Mouse (Mus musculus) neural tube, embryonic 10.5 days (tissue): Measurements from ENCODE around the gene Chrna9.
"Not testable (repeated sequence)": the region's sequence is repeated elsewhere in the genome, so short reads cannot be mapped to it uniquely, and the experiment has no call there.

Source experiments
- DNase-seq: peaks from one replicate; pipeline ENCODE4 v3.0.0-alpha.2; 2017; ENCODE audit warnings: low spot score; ENCODE audit errors: extremely low spot score

The Chrna9 gene

DNA sequence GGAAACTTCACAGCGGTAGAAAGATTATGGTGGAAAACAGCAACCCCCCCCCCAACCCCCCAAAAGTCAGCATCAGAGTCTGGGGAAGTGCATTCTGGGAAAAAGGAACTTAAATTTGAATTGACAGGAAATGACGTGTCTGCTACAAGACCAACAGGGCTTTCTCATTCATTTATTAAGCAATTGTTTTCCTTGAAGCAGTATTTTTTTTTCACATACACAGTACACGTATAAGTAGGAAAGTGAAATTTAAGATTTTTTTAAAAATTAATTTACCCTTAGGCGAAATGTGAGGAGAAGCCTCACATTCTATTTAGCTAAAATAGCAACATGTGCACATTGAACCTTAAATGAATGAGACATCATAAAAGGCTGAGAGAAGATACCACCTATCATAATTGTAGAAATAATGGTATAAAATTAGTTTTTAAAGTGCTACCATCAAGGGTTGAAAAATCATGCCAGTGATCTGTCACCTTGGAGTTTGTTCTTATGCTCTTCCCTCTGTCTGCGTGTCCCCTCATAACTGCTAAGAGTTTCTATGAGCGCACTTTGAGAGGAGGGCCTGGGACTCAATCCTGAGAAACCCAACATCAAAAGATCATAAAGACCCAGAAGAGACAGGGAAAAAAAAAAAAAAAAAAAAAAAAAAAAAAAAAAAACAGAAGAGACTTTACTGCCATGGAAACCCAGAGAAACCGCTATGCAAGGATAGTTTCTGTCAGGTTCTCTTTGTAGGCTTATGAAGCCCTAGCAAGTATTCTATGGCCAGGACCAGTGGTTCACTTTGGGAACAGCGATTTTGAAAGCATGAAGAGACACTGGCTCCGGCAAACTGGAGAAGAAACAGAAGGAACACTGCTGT is 21.7 kb downstream of the Chrna9 start:
- no peak for DNase-seq

DNA sequence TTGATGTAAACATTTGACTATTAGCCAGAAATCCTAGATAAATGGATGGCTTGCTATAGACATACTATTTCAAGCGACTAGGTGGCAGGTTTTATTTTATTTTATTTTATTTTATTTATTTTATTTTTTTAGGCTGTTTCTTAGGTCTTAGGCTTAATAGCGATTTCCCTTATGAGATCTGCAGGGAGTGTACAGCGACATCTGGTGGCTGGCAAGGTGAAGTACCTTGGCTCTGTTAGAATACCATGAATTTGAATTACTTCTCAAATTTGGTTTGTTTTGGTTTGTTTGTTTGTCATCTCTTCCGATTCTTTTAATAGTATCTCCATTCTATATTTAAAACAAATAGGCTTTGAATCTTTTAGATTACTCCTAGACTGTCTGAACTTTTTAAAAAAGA is 23.9 kb downstream of the Chrna9 start:
- no peak for DNase-seq

DNA sequence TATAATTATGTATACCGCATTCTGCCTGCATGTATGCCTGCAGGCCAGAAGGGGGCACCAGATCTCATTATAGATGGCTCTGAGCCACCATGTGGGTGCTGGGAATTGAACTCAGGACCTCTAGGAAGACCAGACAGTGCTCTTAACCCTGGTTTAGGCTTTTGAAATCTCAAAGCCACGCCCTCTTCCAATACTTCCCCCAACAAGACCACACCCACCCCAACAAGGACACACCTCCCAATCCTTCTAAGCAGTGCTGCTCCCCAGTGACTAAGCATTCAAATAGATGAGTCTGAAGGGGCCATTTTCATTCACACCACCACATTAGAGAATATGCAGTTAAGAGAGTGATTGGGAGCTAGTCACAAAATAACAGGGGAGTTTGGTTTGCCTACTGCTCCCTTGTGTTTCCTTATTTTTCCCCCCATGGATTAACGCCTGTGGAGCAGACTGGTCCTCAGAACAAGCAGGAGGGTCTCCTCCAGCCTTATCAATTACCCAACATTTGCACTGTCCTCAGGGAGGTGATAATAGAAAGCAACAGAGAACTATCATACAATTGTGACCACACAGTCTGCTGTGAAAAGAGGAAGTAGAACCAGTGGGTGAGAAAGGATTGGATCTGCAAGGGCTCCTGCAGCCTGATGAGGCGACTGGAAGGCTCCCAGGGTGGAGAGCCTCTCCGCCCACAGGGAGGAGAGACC is 25.3 kb downstream of the Chrna9 start:
- DNase-seq = no peak

DNA sequence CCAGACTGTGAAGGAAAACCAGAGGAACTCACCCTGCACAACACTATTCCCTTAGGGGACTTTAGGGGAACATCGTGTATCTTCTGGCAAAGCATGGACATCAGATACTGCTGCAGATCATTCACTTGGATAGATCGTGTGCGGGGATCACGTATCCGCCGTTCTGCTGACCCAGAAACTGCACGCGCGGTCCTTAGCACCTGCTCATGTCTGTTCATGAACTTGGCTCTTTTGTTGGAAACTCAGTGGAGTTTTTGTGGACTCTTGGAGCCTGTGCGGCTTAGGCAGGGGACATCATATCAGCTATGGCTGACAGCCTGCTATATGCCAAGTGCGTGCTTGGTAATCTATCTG is 25.9 kb downstream of the Chrna9 start:
- no peak for DNase-seq

DNA sequence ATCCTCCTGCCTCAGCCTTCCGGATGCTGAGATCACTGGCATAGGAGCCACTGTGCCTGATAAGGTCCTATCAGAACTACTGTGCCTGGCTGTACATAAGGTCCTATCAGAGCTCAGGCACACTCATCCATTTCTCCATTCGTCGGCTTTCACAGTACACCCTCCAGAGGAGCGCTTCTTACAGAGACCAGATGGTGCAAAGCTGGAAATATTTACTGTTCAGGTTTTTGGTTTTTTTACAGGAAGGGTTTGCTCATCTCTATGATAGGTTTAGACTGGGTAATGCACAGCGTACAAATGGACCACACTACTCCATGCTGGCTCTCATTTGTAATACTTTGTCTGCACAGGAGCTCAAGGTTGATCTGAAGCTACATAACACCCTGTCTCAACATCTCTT is 28.6 kb downstream of the Chrna9 start:
- DNase-seq = no peak

DNA sequence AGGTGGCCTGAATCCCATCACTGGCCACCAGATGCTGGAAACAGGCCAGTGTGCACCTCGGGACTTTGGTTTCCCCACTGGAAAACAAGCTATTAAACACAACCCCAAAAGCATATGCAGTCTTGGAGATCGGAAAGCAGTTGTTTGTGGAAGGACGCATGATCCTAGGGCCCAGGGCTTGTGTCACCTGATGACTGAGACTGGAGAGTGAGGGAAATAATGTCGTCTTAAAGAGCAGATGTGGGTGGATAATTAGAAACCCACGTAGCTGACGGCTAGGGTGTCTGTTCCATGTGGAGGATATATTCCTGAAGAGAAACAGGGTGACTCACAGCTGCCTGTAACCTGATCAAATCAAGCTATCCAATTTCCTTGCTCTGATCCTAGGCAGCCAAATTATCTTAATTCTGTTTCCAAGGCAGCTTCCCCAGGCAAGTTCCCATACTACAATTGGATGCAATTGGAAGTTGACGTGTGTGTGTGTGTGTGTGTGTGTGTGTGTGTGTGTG is 31.1 kb downstream of the Chrna9 start:
- no peak for DNase-seq

DNA sequence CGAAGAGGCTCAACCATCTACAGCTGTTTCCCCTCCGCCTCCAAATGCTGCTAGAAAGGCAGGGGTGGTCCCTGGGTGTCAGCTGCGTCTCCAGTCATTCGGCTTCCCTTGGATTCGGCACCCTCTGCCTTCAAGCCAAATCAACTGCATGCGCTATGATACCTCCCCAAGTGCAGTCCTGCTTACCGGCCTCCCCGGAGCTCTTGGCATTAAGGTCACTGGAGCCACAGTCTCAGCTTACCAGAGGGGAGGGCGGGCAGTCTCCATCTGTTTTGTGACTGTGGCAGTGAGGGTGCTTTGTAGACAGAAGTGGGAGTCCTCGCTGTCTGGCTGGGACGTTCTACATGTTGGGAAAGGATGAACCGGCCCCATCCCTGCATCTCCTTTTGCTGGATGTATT is 32.4 kb downstream of the Chrna9 start:
- DNase-seq = no peak

DNA sequence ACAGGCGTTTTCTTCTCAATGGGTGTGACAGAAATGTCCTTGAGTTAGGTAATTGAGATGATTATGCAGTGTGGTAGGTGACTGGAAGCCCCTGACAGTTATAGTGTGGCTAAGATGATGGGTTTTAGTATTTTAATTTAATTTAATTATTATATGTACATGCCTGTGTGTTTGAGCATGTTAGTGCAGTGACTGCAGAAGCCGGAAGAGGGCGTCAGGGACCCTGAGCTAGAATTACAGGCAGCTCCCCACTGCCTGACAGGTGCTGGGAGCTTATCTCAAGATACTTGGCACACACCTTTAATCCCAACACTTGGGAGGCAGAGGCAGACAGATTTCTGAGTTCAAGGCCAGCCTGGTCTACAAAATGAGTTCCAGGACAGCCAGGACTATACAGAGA is 33.3 kb downstream of the Chrna9 start:
- no peak for DNase-seq

DNA sequence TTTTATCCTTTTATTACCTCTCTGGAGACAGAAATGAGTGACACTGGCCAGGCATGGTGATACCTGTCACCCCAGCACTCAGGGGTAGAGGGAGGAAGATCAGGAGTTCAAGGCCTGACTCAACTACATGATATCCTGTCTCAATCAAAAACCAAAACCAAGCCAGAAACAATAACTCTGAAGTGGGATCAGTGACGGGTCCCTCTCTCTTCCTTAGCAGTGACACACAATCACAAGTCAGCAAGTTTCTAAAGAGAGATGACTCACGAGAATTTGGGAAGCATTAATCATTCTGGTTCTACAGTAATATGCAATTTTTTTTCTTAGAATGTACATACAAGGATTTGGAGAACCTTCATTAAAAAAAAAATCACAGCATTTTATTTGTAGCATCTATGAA is 38.5 kb downstream of the Chrna9 start:
- no peak for DNase-seq

DNA sequence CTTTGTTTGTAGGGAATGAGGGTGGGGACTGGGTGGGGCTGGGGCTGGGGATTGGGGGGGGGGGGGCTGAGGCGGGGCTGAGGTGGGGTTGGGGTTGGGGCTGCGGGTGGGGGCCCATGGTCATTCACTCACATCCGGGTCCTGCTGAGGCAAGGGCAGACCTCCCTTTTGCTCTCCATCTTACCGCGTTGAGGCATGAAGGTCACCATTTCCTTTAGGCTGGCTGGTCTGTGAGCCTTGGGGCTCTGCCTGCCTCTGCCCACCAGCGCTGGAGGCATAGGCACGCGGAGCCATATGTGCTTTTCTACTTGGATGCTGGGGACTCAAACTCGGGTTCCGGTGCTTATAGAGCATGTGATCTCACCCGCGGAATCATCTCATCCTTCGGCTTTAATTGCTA is 41.0 kb downstream of the Chrna9 start:
- DNase-seq = no peak

DNA sequence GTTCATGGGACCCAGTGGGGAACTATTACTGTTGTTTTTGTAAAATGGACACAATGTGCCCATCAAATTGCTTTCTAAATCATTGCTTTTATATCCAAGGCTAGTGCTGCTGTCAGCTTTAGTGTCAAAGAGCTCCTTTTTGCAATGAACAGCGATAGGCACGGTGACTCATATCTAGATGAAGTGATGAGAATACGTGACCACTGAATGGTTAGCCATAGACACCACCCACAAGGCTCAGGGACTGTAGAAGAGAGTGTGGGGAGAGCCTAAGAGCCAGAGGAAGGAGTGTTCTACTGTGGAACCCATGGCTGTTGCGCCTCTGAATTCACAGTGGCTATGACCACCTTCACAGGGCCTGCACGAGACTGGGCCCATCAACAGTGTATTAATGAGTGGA is 51.7 kb downstream of the Chrna9 start:
- no peak for DNase-seq

DNA sequence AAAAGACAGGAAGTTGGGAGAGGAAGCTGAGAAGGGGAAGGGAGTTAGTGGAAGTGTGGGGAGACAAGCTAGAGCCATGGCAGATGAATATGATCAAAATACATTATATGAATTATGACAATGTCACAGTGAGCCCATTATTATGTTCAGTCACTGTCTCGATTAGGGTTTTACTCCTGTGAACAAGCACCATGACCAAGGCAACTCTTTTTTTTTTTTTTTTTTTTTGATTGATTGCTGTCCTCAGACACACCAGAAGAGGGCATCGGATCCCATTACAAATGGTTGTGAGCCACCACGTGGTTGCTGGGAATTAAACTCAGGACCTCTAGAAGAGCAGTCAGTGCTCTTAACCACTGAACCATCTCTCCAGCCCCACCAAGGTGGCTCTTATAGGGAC is 52.3 kb downstream of the Chrna9 start:
- not testable (repeated sequence) for DNase-seq

DNA sequence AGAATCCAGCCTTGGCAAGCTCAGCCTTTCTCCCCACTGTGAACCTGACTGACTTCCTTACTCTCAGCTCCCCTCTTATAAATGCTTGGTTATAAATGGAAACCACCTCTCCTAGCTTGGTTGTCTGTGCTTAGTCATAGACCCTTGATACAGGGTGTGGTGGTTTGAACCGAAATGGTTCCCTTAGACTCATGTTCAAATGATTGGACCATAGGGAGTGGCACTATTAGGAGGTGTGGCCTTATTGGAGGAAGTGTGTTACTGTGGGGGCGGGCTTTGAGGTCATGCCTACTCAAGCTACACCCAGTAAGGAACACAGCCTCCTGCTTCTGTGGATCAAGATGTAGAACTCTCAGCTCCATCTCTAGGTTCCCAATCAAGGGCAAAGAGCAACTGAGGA is 56.5 kb downstream of the Chrna9 start:
- no peak for DNase-seq

DNA sequence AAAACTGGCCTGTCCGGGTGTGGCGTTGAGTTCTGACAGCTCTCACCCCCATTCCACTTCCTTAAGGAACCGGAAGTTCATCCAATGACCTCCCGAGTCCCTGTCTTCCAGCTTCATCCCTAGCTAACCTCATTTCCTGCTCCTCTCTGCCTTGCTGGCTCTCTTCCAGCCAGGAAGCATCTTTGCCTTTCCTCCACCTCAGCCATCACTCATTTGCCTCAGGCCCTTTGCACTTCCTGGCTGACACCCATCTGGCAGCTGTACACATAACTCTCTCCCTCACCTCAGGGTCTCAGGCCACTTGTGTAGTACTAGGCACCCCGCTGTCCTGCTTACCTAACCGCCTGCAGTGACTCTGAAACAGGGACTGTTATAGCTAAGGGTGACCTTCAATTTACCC is 59.9 kb downstream of the Chrna9 start:
- no peak for DNase-seq

DNA sequence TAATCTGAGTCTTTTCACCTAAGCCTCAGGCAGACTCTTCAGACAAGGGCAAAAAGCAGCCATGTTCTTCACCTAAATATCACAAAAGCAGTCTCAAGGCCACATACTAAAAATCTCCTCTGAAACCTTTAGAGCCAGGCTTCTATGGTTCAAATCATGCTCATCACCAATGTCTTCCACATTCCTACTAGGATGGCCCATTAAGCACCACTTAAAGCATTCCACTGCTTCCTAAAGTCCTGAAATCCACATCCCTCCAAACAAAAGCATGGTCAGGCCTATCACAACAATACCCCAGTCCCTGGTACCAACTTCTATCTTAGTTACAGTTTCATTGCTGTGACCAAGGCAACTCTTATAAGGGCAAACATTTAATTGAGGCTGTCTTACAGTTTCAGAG is 63.1 kb downstream of the Chrna9 start:
- no peak for DNase-seq

DNA sequence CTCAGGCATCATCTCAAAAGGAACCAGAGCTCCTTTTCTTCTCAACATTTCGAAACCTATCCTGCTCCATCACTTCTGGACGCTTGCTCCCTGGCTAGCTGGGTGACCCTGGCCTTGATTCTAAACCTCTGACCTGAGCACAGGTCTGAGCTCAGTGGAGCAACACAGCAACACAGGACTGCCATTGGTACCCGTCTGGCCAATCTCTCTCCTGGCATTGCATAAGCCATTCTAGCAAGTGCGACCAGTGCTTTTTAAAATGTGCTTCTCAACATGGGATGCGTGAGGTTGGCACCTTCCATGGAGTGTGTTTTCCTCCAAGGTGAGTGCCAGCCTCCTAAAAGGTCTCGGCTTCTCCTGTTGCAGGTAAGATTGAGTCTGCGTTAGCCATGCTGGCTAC is 64.4 kb downstream of the Chrna9 start:
- DNase-seq = no peak

DNA sequence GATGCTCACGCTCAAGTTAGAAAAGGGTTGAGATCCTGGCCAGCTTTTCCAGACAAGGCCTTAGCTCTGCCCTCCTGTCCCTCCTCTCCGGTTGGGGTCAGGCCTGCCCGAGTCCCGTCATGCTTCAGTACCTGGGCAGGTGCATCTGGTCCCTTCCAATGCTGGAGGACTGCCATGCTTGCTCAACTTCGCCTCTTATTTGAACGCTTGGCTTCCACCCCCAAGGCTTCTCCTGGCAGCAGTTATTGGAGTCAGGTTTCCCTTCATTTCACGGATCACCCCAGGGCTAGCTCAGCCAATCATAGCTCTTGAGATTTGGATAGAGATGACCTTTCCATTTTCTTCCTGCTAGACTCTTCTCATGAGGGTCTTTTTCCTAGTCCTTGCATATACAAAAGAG is 65.4 kb downstream of the Chrna9 start:
- no peak for DNase-seq

DNA sequence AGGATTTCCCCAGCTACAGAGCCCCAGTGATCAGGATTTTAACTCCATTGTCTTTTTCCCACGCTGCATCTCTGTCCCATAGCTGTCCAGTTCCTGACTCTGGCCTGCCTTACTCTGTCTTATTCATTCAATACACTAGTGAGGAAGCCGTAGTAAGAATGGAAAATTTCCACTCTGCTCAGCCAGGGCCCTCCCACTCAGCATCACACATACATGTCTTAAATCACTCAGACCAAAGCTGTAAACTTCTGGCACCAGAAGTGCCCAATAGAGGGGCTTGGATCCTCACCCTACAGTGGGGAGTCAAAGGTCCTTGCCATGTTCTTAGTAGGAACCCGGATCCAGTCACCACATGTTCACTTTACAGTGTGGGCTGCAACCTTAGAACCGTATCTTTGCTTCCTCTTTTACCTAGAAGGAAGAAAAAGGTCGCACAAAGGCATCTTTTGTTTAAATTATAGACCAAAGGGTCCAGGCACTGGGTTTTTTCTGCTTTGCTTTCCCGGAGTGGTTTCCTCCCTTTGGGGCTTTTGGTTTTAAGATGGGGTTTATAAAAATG is 65.9 kb downstream of the Chrna9 start:
- no peak for DNase-seq

DNA sequence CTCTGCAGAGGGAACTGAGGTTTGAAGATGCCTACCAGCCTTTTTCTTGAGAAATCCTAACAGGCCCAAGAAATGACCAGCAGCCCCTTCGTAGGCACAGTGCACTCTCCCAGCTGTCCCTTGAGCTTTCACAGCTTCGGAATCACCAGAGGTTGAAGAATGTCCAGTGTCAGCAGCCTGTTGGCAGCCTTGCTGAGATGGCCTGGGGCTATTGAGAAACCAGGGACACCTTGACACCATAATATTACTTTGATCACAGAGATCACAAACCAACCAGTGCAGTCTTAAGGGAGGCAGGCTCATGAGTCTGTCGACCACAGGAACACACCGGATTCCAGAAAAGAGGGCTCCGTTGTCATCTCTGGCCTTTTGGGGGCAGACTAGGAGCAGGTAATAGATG is 66.5 kb downstream of the Chrna9 start:
- DNase-seq = no peak

DNA sequence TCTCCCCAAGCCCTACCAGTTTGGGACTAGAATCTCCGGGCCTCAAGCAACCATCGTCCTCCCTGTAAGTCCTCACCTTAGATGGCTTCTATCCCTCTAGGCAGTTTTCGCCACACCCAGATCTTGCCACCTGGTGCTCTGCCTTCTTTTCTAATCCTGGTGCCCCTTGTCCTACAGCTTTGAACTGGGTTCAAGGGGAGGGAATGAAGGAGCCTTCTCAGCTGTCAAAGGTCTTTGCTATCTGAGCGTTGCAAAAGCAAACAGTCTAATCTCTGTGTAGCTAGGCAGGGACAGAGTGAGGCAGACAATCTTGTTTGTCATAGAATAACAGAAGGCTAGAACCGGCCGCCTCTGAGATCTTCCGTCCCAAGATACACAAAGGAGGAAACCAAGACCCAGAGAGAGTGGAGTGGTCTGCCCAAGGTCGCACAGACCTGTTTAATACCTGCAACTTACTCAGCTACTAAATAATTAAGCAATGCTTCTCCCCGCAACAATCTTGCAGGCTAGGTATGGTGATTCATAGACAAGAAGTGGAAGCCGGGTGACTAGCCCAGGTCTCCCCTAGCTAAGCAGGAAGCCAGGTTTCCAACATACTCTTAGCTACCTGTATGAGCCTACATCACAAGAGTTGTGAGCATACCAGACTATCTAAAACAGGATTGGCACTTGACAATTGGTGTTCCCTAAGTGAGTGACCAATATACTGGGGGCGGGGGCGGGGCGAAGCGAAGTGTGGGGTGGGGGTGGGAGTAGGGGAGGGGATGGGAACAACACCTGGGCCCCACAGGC is 69.6 kb downstream of the Chrna9 start, which contains the start of gene 9130230L23Rik:
TSS of gene 9130230L23Rik (minus strand) at position 152 of the 792 bp plus-strand sequence.
- DNase-seq = no peak

DNA sequence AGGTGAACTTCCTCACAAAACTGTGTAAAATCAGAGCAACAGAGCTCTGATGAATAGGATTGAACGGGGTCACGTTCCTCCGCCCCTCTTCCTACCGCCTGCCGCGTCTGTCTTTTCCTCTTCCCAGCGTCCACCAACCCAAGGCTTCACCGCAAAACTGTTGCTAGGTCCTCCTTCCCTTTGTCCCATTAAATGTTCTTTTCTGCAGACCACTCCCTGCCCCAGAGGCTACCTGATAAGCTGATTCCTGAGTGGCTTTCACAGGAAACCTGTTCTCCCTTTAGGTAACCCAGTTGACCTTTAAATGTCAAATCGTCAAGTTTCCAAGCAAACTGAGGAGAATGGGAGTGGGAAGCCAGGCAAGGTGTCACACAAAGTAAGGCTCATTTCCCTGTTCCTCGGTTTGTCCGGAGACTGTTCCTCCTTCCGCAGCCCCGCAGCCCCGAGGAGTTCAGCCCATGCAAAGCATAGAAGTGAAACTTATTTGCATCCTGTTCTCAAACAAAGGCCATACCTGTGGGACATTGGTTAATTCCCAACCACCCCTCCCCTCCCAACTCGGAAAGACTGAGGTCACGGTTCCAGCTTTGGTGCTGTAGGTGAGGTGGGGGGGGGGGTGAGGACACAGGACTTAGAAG is 70.4 kb downstream of the Chrna9 start:
- no peak for DNase-seq
